Mouse (Mus musculus): ENCODE results near the gene Spryd7. TPM values are rescaled to one million over a fixed set of nuclear protein-coding genes. Genes with fewer than 3 reads are reported as not detected.

Gene Spryd7
- polyA plus RNA-seq, 1 experiment: 9.7 TPM

- no peak overlapping the region for H3K27ac ChIP-seq (ENCODE audit: insufficient read depth, low read depth, low read length)
- 73% methylated on average over 5 of the region's 5 CpGs for WGBS
- TF ChIP-seq POLR2A (IDR thresholded peaks at IDR 0.05; ENCODE audit: low read depth, low read length) (no peak), CTCF (conservative IDR thresholded peaks at IDR 0.05; ENCODE audit: insufficient read depth, insufficient read length, low read depth, low read length) (no peak)
- no peaks in the 10 kb centered on the region for H3K27me3 ChIP-seq (replicated peaks; ENCODE audit: control insufficient read depth, insufficient read depth, low read length)
- no peaks in the 10 kb centered on the region for H3K4me1 ChIP-seq (ENCODE audit: control insufficient read depth, insufficient read depth, low read length)
- DNase-seq: no peak
- no peak overlapping the region for H3K4me3 ChIP-seq (ENCODE audit: insufficient read depth, low read depth, low read length)
- H3K36me3 ChIP-seq (ENCODE audit: control insufficient read depth, insufficient read depth, low read length): no peaks in the 10 kb centered on the region
Measured at GRCm38 (mm10) chr14:61536631-61537264, 19.9 kb downstream of the Spryd7 start.

- Histone ChIP-seq H3K27me3 (replicated peaks; ENCODE audit: control insufficient read depth, insufficient read depth, low read length) (no peaks in the 10 kb centered on the region), H3K4me3 (ENCODE audit: insufficient read depth, low read depth, low read length) (no peak overlapping the region), H3K27ac (ENCODE audit: insufficient read depth, low read depth, low read length) (no peak overlapping the region), H3K4me1 (ENCODE audit: control insufficient read depth, insufficient read depth, low read length) (no peaks in the 10 kb centered on the region), H3K36me3 (ENCODE audit: control insufficient read depth, insufficient read depth, low read length) (no peaks in the 10 kb centered on the region)
- 85% methylated on average over 3 of the region's 3 CpGs for WGBS
- TF ChIP-seq POLR2A (IDR thresholded peaks at IDR 0.05; ENCODE audit: low read depth, low read length) (no peak), CTCF (conservative IDR thresholded peaks at IDR 0.05; ENCODE audit: insufficient read depth, insufficient read length, low read depth, low read length) (no peak)
- DNase-seq: no peak
Measured at GRCm38 (mm10) chr14:61535811-61536210, 20.9 kb downstream of the Spryd7 start.

GRCm38 (mm10) chr14:61530966-61531365 lies 25.7 kb downstream of the Spryd7 start:
- Histone ChIP-seq H3K36me3 (ENCODE audit: control insufficient read depth, insufficient read depth, low read length) (no peaks in the 10 kb centered on the region; the same call in 1 of the 2 replicates), H3K4me3 (ENCODE audit: insufficient read depth, low read depth, low read length) (no peak overlapping the region), H3K27ac (ENCODE audit: insufficient read depth, low read depth, low read length) (no peak overlapping the region), H3K27me3 (replicated peaks; ENCODE audit: control insufficient read depth, insufficient read depth, low read length) (no peaks in the 10 kb centered on the region), H3K4me1 (ENCODE audit: control insufficient read depth, insufficient read depth, low read length) (no peaks in the 10 kb centered on the region)
- no peak for DNase-seq
- TF ChIP-seq POLR2A (IDR thresholded peaks at IDR 0.05; ENCODE audit: low read depth, low read length) (no peak), CTCF (conservative IDR thresholded peaks at IDR 0.05; ENCODE audit: insufficient read depth, insufficient read length, low read depth, low read length) (no peak)

GRCm38 (mm10) chr14:61530396-61530795 lies 26.3 kb downstream of the Spryd7 start:
- no peaks in the 10 kb centered on the region; the same call in 1 of the 2 replicates for H3K36me3 ChIP-seq (ENCODE audit: control insufficient read depth, insufficient read depth, low read length)
- no peaks in the 10 kb centered on the region for H3K27me3 ChIP-seq (replicated peaks; ENCODE audit: control insufficient read depth, insufficient read depth, low read length)
- TF ChIP-seq CTCF (conservative IDR thresholded peaks at IDR 0.05; ENCODE audit: insufficient read depth, insufficient read length, low read depth, low read length) (no peak), POLR2A (IDR thresholded peaks at IDR 0.05; ENCODE audit: low read depth, low read length) (no peak)
- H3K27ac ChIP-seq (ENCODE audit: insufficient read depth, low read depth, low read length): no peak overlapping the region
- DNase-seq: no peak
- H3K4me1 ChIP-seq (ENCODE audit: control insufficient read depth, insufficient read depth, low read length): no peaks in the 10 kb centered on the region
- WGBS: 63% methylated on average over 2 of the region's 2 CpGs
- H3K4me3 ChIP-seq (ENCODE audit: insufficient read depth, low read depth, low read length): no peak overlapping the region

- no peaks in the 10 kb centered on the region for H3K4me1 ChIP-seq (ENCODE audit: control insufficient read depth, insufficient read depth, low read length)
- H3K27me3 ChIP-seq (replicated peaks; ENCODE audit: control insufficient read depth, insufficient read depth, low read length): no peaks in the 10 kb centered on the region
- DNase-seq: no peak
- TF ChIP-seq POLR2A (IDR thresholded peaks at IDR 0.05; ENCODE audit: low read depth, low read length): no peak
- TF ChIP-seq CTCF (conservative IDR thresholded peaks at IDR 0.05; ENCODE audit: insufficient read depth, insufficient read length, low read depth, low read length): no peak
- 78% methylated on average over 7 of the region's 7 CpGs for WGBS
- no peaks in the 10 kb centered on the region; the same call in 1 of the 2 replicates for H3K36me3 ChIP-seq (ENCODE audit: control insufficient read depth, insufficient read depth, low read length)
- no peak overlapping the region for H3K4me3 ChIP-seq (ENCODE audit: insufficient read depth, low read depth, low read length)
- H3K27ac ChIP-seq (ENCODE audit: insufficient read depth, low read depth, low read length): no peak overlapping the region
Measured at GRCm38 (mm10) chr14:61529533-61529932, 27.2 kb downstream of the Spryd7 start.

GRCm38 (mm10) chr14:61526006-61526405 lies 30.7 kb downstream of the Spryd7 start:
- Histone ChIP-seq H3K27me3 (replicated peaks; ENCODE audit: control insufficient read depth, insufficient read depth, low read length) (no peaks in the 10 kb centered on the region), H3K4me1 (ENCODE audit: control insufficient read depth, insufficient read depth, low read length) (no peaks in the 10 kb centered on the region), H3K36me3 (ENCODE audit: control insufficient read depth, insufficient read depth, low read length) (no peaks in the 10 kb centered on the region; the same call in 1 of the 2 replicates), H3K27ac (ENCODE audit: insufficient read depth, low read depth, low read length) (no peak overlapping the region), H3K4me3 (ENCODE audit: insufficient read depth, low read depth, low read length) (no peak overlapping the region)
- no peak for DNase-seq
- TF ChIP-seq POLR2A (IDR thresholded peaks at IDR 0.05; ENCODE audit: low read depth, low read length) (no peak), CTCF (conservative IDR thresholded peaks at IDR 0.05; ENCODE audit: insufficient read depth, insufficient read length, low read depth, low read length) (no peak)
- 86% methylated on average over 2 of the region's 2 CpGs for WGBS

GRCm38 (mm10) chr14:61523821-61524220 lies 32.9 kb downstream of the Spryd7 start:
- no peak overlapping the region for H3K27ac ChIP-seq (ENCODE audit: insufficient read depth, low read depth, low read length)
- H3K36me3 ChIP-seq (ENCODE audit: control insufficient read depth, insufficient read depth, low read length): no peaks in the 10 kb centered on the region
- no peak overlapping the region for H3K4me3 ChIP-seq (ENCODE audit: insufficient read depth, low read depth, low read length)
- no peaks in the 10 kb centered on the region for H3K27me3 ChIP-seq (replicated peaks; ENCODE audit: control insufficient read depth, insufficient read depth, low read length)
- H3K4me1 ChIP-seq (ENCODE audit: control insufficient read depth, insufficient read depth, low read length): no peaks in the 10 kb centered on the region
- DNase-seq: no peak
- TF ChIP-seq CTCF (conservative IDR thresholded peaks at IDR 0.05; ENCODE audit: insufficient read depth, insufficient read length, low read depth, low read length) (no peak), POLR2A (IDR thresholded peaks at IDR 0.05; ENCODE audit: low read depth, low read length) (no peak)
- 80% methylated on average over 2 of the region's 2 CpGs for WGBS
